Mouse (Mus musculus): Measurements from ENCODE around the gene Kndc1.

- TF ChIP-seq POLR2A (IDR thresholded peaks at IDR 0.05; ENCODE audit: insufficient read depth, low read depth, low read length) (no peak), CTCF (IDR thresholded peaks at IDR 0.05; ENCODE audit: insufficient read depth, low read depth, low read length) (no peak)
Measured at GRCm38 (mm10) chr7:139963814-139964213, 69.3 kb downstream of the Kndc1 start.

Measured in olfactory bulb, adult 2 months (tissue).